Mouse (Mus musculus) small intestine, adult 2 months (tissue): ENCODE measurements around the gene Ptdss2. TPM values are rescaled to one million over a fixed set of nuclear protein-coding genes. Genes with fewer than 3 reads are reported as not detected.
A peak's percentile ranks its signal among the peaks of the same experiment; 100 is the strongest.

Source experiments
- H3K27ac ChIP-seq: fragments of 200-500 bp; 2 replicates; pipeline ENCODE4 v1.5.1; 2012; ENCODE audit warnings: low read depth, low read length, control low read depth, inconsistent platforms; ENCODE audit not compliant: insufficient read depth
- H3K27me3 ChIP-seq: fragments of 200-500 bp; 2 replicates; pipeline ENCODE4 v1.6.1; 2012; ENCODE audit warnings: mild to moderate bottlenecking, moderate library complexity, low read length, inconsistent platforms; ENCODE audit not compliant: control insufficient read depth, insufficient read depth
- H3K36me3 ChIP-seq: fragments of 200-500 bp; 2 replicates; pipeline ENCODE4 v1.6.1; 2012; ENCODE audit warnings: mild to moderate bottlenecking, low read length, control low read depth, inconsistent platforms; ENCODE audit not compliant: control insufficient read depth, insufficient read depth
- H3K4me1 ChIP-seq: fragments of 200-500 bp; 2 replicates; pipeline ENCODE4 v1.6.1; 2012; ENCODE audit warnings: low read length, inconsistent platforms, mixed read lengths; ENCODE audit not compliant: control insufficient read depth, insufficient read depth, insufficient read length
- H3K4me3 ChIP-seq: fragments of 200-500 bp; 2 replicates; pipeline ENCODE4 v1.5.1; 2012; ENCODE audit warnings: low read depth, mild to moderate bottlenecking, control low read depth, inconsistent platforms, low read length, moderate library complexity
- CTCF ChIP-seq: fragments of 200-500 bp; IDR thresholded peaks from 2 replicates; pipeline ENCODE4 v1.5.1; 2012; ENCODE audit warnings: low read depth, mild to moderate bottlenecking, control low read depth, inconsistent platforms, low read length, moderate library complexity, mixed read lengths; ENCODE audit not compliant: insufficient replicate concordance, insufficient read length; ENCODE audit errors: extremely low read depth
- POLR2A ChIP-seq: fragments of 200-500 bp; IDR thresholded peaks from 2 replicates; pipeline ENCODE4 v1.6.1; 2012; ENCODE audit warnings: low read depth, mild to moderate bottlenecking, control low read depth, inconsistent platforms, low read length, moderate library complexity
- WGBS: fragments of 180-500 bp; shearing (Covaris S2); methylation state at CpG from one replicate; pipeline ENCODE4 v1.1.7; 2018; 5-methylcytosine and 5-hydroxymethylcytosine counted together
- polyA plus RNA-seq: library from polyadenylated mRNA; depleted of rRNA; stranded (reverse); fragments of >200 nt; gene quantifications from 2 replicates; pipeline ENCODE4 v1.2.3, GENCODE M21; 2012

Ptdss2 gene
- polyA plus RNA-seq, 1 experiment: 26.3 TPM

- TF ChIP-seq POLR2A (no peak), CTCF (no peak)
- H3K27me3 ChIP-seq: no peaks in the 10 kb centered on the region
- H3K4me1 ChIP-seq: peaks cover 15% of the 10 kb centered on the region
- H3K27ac ChIP-seq: peak overlapping the region; percentile 70
- whole genome bisulfite sequencing: 43% methylated on average over 8 of the region's 8 CpGs
- H3K4me3 ChIP-seq: no peak overlapping the region
- peaks cover 36% of the 10 kb centered on the region for H3K36me3 ChIP-seq
Measured at GRCm38 (mm10) chr7:141090228-141090627, 32.0 kb upstream of the Ptdss2 start.

- TF ChIP-seq CTCF: peak; percentile 66; the same call in 1 of the 2 replicates
- 0 out of 2 replicates have a peak, but pooled peaks have one; percentile 24 for TF ChIP-seq POLR2A
- Histone ChIP-seq H3K36me3 (peaks cover 32% of the 10 kb centered on the region), H3K27me3 (no peaks in the 10 kb centered on the region), H3K4me1 (peaks cover 15% of the 10 kb centered on the region), H3K4me3 (no peak overlapping the region), H3K27ac (no peak overlapping the region)
- 19% methylated on average over 37 of the region's 37 CpGs for WGBS
Measured at GRCm38 (mm10) chr7:141092051-141092735, 30.0 kb upstream of the Ptdss2 start.

GRCm38 (mm10) chr7:141093950-141094349 is 28.2 kb upstream of the Ptdss2 start:
- H3K27ac ChIP-seq: no peak overlapping the region
- H3K4me1 ChIP-seq: peaks cover 15% of the 10 kb centered on the region
- WGBS: 91% methylated on average over 6 of the region's 6 CpGs
- no peaks in the 10 kb centered on the region for H3K27me3 ChIP-seq
- H3K4me3 ChIP-seq: no peak overlapping the region
- TF ChIP-seq POLR2A (no peak), CTCF (no peak)
- peaks cover 15% of the 10 kb centered on the region for H3K36me3 ChIP-seq

GRCm38 (mm10) chr7:141094487-141095205 is 27.5 kb upstream of the Ptdss2 start:
- H3K36me3 ChIP-seq: peaks cover 8% of the 10 kb centered on the region
- no peak overlapping the region for H3K27ac ChIP-seq
- H3K4me1 ChIP-seq: peaks cover 11% of the 10 kb centered on the region
- no peak overlapping the region for H3K4me3 ChIP-seq
- no peaks in the 10 kb centered on the region for H3K27me3 ChIP-seq
- no peak for TF ChIP-seq CTCF
- no peak for TF ChIP-seq POLR2A
- 64% methylated on average over 15 of the region's 15 CpGs for WGBS

DNA sequence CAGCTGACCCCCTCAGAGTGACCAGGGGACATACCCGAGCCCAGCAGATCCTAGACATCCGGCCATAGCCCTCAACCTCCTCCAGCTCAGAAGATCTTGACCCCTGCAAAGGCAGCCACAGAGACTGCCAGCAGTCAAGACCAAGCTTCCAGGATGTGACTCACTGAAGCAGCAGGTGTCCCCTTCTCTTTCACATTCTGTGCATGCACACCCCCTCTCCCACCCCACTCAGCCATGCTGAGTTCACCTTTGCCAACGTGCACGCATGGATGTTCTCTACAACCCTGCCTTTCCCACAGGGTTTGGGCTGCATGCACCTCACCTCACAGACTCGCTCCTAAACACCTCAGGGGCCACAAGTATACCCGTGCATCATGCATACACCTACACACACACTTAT is 26.2 kb upstream of the Ptdss2 start:
- Histone ChIP-seq H3K4me3 (peak overlapping the region; percentile 51), H3K27me3 (no peaks in the 10 kb centered on the region), H3K36me3 (peaks cover 6% of the 10 kb centered on the region), H3K4me1 (peaks cover 10% of the 10 kb centered on the region), H3K27ac (peak overlapping the region; percentile 63)
- TF ChIP-seq POLR2A: no peak
- TF ChIP-seq CTCF: no peak
- 85% methylated on average over 6 of the region's 6 CpGs for WGBS

GRCm38 (mm10) chr7:141096649-141097056 is 25.5 kb upstream of the Ptdss2 start:
- Histone ChIP-seq H3K4me1 (peaks cover 10% of the 10 kb centered on the region), H3K36me3 (peaks cover under 1% of the 10 kb centered on the region), H3K27me3 (no peaks in the 10 kb centered on the region), H3K4me3 (peak overlapping the region; percentile 51), H3K27ac (peak overlapping the region; percentile 63)
- 56% methylated on average over 6 of the region's 6 CpGs for WGBS
- TF ChIP-seq CTCF (no peak), POLR2A (no peak)

DNA sequence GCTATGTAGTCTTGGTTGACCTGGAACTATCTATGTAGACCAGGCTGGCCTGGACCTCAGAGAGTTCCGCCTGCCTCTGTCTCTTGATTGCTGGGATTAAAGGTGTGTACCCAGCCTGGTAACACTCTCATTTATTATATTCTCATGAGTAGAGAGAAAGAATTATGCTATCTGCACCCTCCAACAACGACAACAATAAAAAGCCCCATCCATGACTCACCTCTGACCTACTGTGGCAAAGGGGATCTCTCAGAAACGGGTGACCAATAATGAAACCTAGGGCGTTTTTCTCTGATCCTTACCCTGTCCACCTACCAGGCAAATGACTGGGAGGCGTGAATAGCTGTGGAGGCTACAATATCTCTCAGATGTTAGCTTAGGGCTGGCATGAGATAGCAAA is 25.0 kb upstream of the Ptdss2 start:
- H3K36me3 ChIP-seq: peaks cover under 1% of the 10 kb centered on the region; the same call in 1 of the 2 replicates
- TF ChIP-seq POLR2A: no peak
- TF ChIP-seq CTCF: no peak
- no peaks in the 10 kb centered on the region for H3K27me3 ChIP-seq
- 73% methylated on average over 5 of the region's 5 CpGs for WGBS
- peak overlapping the region; percentile 22; the same call in 1 of the 2 replicates for H3K27ac ChIP-seq
- H3K4me1 ChIP-seq: peaks cover 7% of the 10 kb centered on the region
- H3K4me3 ChIP-seq: no peak overlapping the region
